In the genomic region with DNA sequence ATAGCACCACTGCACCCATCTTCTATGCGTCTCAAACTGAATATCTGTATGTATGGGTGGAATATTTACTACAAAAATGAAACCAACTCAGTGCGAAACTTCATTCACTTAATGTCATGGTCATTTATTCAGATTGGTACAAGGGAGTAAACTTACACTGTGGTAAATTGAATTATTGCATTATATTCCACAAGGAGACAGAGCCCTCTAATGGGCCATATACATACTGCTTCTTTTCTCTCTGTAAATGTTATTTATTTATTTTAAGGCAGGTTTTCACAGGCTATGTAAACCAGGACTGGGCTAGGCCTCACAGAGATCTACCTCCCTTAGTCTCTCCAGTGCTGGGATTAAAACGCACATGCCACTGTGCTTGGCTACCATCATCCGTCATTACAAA, we compare ENCODE assay signal across 23 mouse cellular contexts. TPM values are rescaled to one million over a fixed set of nuclear protein-coding genes. Genes with fewer than 3 reads are reported as not detected.
DNase-seq lines count a peak whose midpoint lies in the region; ATAC-seq and TF ChIP-seq lines count a peak whose summit lies in the region.
"Had no signal": no experiment of that assay in that cellular context is flagged by ENCODE, and none has a peak within 500 bp of the region (broad histone marks: within the 10 kb centered on the region; RNA-seq: fewer than 3 reads in every experiment).

No protein-coding gene starts in this region.

- peak; percentile 13 for TF ChIP-seq RAD21 in MEL (IDR thresholded peaks at IDR 0.05; ENCODE audit: low read depth, low read length)

- ATAC-seq in kidney, postnatal 0 days (replicated peaks; ENCODE audit: low FRiP score, low read depth): no peak
- ATAC-seq in midbrain, postnatal 0 days (ENCODE audit: low FRiP score): no peak
- ATAC-seq in midbrain, embryonic 14.5 days (ENCODE audit: low FRiP score, low TSS enrichment): no peak
- ATAC-seq in CD4-positive, CD25-positive, alpha-beta regulatory T cell, adult 4 months: no peak
- ATAC-seq: forebrain, embryonic 15.5 days had no signal

- H3K4me2 ChIP-seq in kidney, postnatal 0 days (ENCODE audit: low read length): no peak overlapping the region
- H3K4me2 ChIP-seq in midbrain, postnatal 0 days (ENCODE audit: low read depth, low read length, poor library complexity, severe bottlenecking): no peak overlapping the region
- no peak overlapping the region for H3K4me2 ChIP-seq in midbrain, embryonic 14.5 days (ENCODE audit: low read length)
- H3K4me2 ChIP-seq: embryonic facial prominence, embryonic 12.5 days; embryonic facial prominence, embryonic 15.5 days; forebrain, embryonic 12.5 days; forebrain, embryonic 15.5 days; heart, embryonic 11.5 days; hindbrain, embryonic 12.5 days; hindbrain, embryonic 15.5 days had no signal

- TF ChIP-seq CTCF in kidney, postnatal 0 days (IDR thresholded peaks at IDR 0.05; ENCODE audit: low read depth): peak; percentile 26; the same call in 1 of the 2 replicates
- TF ChIP-seq CTCF in midbrain, postnatal 0 days (IDR thresholded peaks at IDR 0.05): peak; percentile 30; the same call in 1 of the 2 replicates
- TF ChIP-seq CTCF in MEL (IDR thresholded peaks at IDR 0.05 in 2 of 3, conservative IDR thresholded peaks at IDR 0.05 in 1 of 3; ENCODE audit: control insufficient read depth in 1 of 3, insufficient read depth in 1 of 3, low read depth in 2 of 3, low read length in 3 of 3, poor library complexity in 1 of 3, severe bottlenecking in 1 of 3): no peak; a peak in 1 of 6 replicates

- 88% methylated on average over 4 of the region's 4 CpGs for WGBS in kidney, postnatal 0 days
- WGBS in midbrain, postnatal 0 days: 90% methylated on average over 4 of the region's 4 CpGs
- 94% methylated on average over 4 of the region's 4 CpGs for WGBS in midbrain, embryonic 14.5 days

- H3K36me3 ChIP-seq in kidney, postnatal 0 days (ENCODE audit: insufficient read depth, low read length): no peaks in the 10 kb centered on the region
- peaks cover 18% of the 10 kb centered on the region; the same call in 1 of the 2 replicates for H3K36me3 ChIP-seq in midbrain, postnatal 0 days (ENCODE audit: insufficient read depth, low read length)
- peaks cover 32% of the 10 kb centered on the region for H3K36me3 ChIP-seq in midbrain, embryonic 14.5 days (ENCODE audit: control insufficient read depth, insufficient read depth, low read length)
- peaks cover 0 to 5% of the 10 kb centered on the region in 2 experiments; a peak in 3 of 4 replicates for H3K36me3 ChIP-seq in MEL (ENCODE audit: control insufficient read depth in 1 of 2, insufficient read depth in 2 of 2, low read length in 2 of 2)

- TF ChIP-seq EP300 in MEL (IDR thresholded peaks at IDR 0.05; ENCODE audit: low read depth in 1 of 2, low read length in 2 of 2): no peak

- DNase-seq in kidney, postnatal 0 days (ENCODE audit: low spot score): no peak
- DNase-seq in kidney, postnatal 10 days: no peak
- no peak for DNase-seq in midbrain, postnatal 0 days (ENCODE audit: low spot score)
- no peak for DNase-seq in midbrain, embryonic 14.5 days
- no peak for DNase-seq in MEL (ENCODE audit: low read depth, low spot score)
- no peak for DNase-seq in lung, postnatal 36 days
- DNase-seq: adrenal gland, adult 2 months; adrenal gland, postnatal 14 days; cerebellum, adult 11 months; cerebellum, adult 2 months; cerebellum, adult 9-11 months; cerebellum, postnatal 25 days; gastrocnemius, adult 2 months; gastrocnemius, postnatal 14 days; heart, adult 11 months had no signal

- no peak overlapping the region for H3K9ac ChIP-seq in kidney, postnatal 0 days (ENCODE audit: low read depth, low read length)
- H3K9ac ChIP-seq in midbrain, postnatal 0 days (replicated peaks; ENCODE audit: low read length, poor library complexity, severe bottlenecking): no peak overlapping the region
- no peak overlapping the region for H3K9ac ChIP-seq in midbrain, embryonic 14.5 days (replicated peaks; ENCODE audit: low read length)
- no peak overlapping the region for H3K9ac ChIP-seq in MEL (ENCODE audit: control insufficient read depth, low read depth, low read length, poor library complexity, severe bottlenecking)
- H3K9ac ChIP-seq: embryonic facial prominence, embryonic 12.5 days; embryonic facial prominence, embryonic 15.5 days; forebrain, embryonic 12.5 days; forebrain, embryonic 15.5 days; hindbrain, embryonic 12.5 days; hindbrain, embryonic 15.5 days had no signal

- no peak for TF ChIP-seq POLR2A in MEL (IDR thresholded peaks at IDR 0.05; ENCODE audit: control insufficient read depth in 1 of 2, insufficient read depth in 1 of 2, low read depth in 1 of 2, low read length in 2 of 2, poor library complexity in 1 of 2)

- no peak overlapping the region for H3K4me3 ChIP-seq in kidney, postnatal 0 days (replicated peaks; ENCODE audit: low read depth, low read length)
- no peak overlapping the region for H3K4me3 ChIP-seq in midbrain, postnatal 0 days (ENCODE audit: low read depth, low read length)
- no peak overlapping the region for H3K4me3 ChIP-seq in midbrain, embryonic 14.5 days (replicated peaks; ENCODE audit: low read depth, low read length)
- H3K4me3 ChIP-seq in MEL (ENCODE audit: control insufficient read depth in 1 of 2, insufficient read depth in 1 of 2, low read depth in 2 of 2, low read length in 2 of 2): no peak overlapping the region
- H3K4me3 ChIP-seq: embryonic facial prominence, embryonic 12.5 days; embryonic facial prominence, embryonic 15.5 days; forebrain, embryonic 12.5 days; forebrain, embryonic 15.5 days; gastrocnemius, adult 2 months; hindbrain, embryonic 12.5 days; hindbrain, embryonic 15.5 days had no signal

- H3K4me1 ChIP-seq in kidney, postnatal 0 days (replicated peaks; ENCODE audit: insufficient read depth, low read length): no peaks in the 10 kb centered on the region
- H3K4me1 ChIP-seq in midbrain, postnatal 0 days (ENCODE audit: insufficient read depth, low read length): no peaks in the 10 kb centered on the region
- H3K4me1 ChIP-seq in midbrain, embryonic 14.5 days (ENCODE audit: control insufficient read depth, insufficient read depth, low read length): peaks cover 10% of the 10 kb centered on the region
- peaks cover 0 to 3% of the 10 kb centered on the region in 2 experiments; a peak in 1 of 4 replicates for H3K4me1 ChIP-seq in MEL (ENCODE audit: control insufficient read depth in 1 of 2, insufficient read depth in 2 of 2, low read length in 2 of 2)
- H3K4me1 ChIP-seq: embryonic facial prominence, embryonic 12.5 days had no signal

- H3K9me3 ChIP-seq in kidney, postnatal 0 days (replicated peaks; ENCODE audit: low read length): no peaks in the 10 kb centered on the region
- no peaks in the 10 kb centered on the region for H3K9me3 ChIP-seq in midbrain, postnatal 0 days (ENCODE audit: low read length)
- H3K9me3 ChIP-seq in midbrain, embryonic 14.5 days (ENCODE audit: control insufficient read depth, low read length): no peaks in the 10 kb centered on the region
- H3K9me3 ChIP-seq in MEL (replicated peaks; ENCODE audit: insufficient read depth, low read length): no peaks in the 10 kb centered on the region
- H3K9me3 ChIP-seq: embryonic facial prominence, embryonic 12.5 days; embryonic facial prominence, embryonic 15.5 days; forebrain, embryonic 12.5 days; forebrain, embryonic 15.5 days; hindbrain, embryonic 12.5 days; hindbrain, embryonic 15.5 days had no signal

- H3K79me2 ChIP-seq in MEL (ENCODE audit: control insufficient read depth, insufficient read depth, low read length, poor library complexity): no peaks in the 10 kb centered on the region; the same call in 1 of the 2 replicates

- no peaks in the 10 kb centered on the region for H3K27me3 ChIP-seq in kidney, postnatal 0 days (ENCODE audit: insufficient read depth, low read length)
- no peaks in the 10 kb centered on the region for H3K27me3 ChIP-seq in midbrain, postnatal 0 days (ENCODE audit: insufficient read depth, low read length)
- H3K27me3 ChIP-seq in midbrain, embryonic 14.5 days (ENCODE audit: control insufficient read depth, insufficient read depth, low read length): no peaks in the 10 kb centered on the region
- no peaks in the 10 kb centered on the region for H3K27me3 ChIP-seq in MEL (ENCODE audit: control insufficient read depth in 1 of 2, insufficient read depth in 2 of 2, low read length in 2 of 2)
- H3K27me3 ChIP-seq: embryonic facial prominence, embryonic 12.5 days; embryonic facial prominence, embryonic 15.5 days; forebrain, embryonic 12.5 days; forebrain, embryonic 15.5 days; hindbrain, embryonic 12.5 days; hindbrain, embryonic 15.5 days had no signal

- no peak overlapping the region for H3K27ac ChIP-seq in kidney, postnatal 0 days
- no peak overlapping the region for H3K27ac ChIP-seq in midbrain, postnatal 0 days (ENCODE audit: low read depth, low read length)
- H3K27ac ChIP-seq in midbrain, embryonic 14.5 days (replicated peaks; ENCODE audit: low read depth, low read length): no peak overlapping the region
- no peak overlapping the region for H3K27ac ChIP-seq in MEL (ENCODE audit: control insufficient read depth, low read depth, low read length)
- H3K27ac ChIP-seq: embryonic facial prominence, embryonic 12.5 days; embryonic facial prominence, embryonic 15.5 days; forebrain, embryonic 12.5 days; forebrain, embryonic 15.5 days; gastrocnemius, adult 2 months; hindbrain, embryonic 12.5 days; hindbrain, embryonic 15.5 days had no signal

RNA-seq across cellular contexts. Expression of gene Zfp786, which starts 3.2 kb away (rescaled TPM):
- 1.9 and 2.1 TPM in 2 replicates for polyA plus RNA-seq in kidney, postnatal 0 days (2015; fragmentation: Nextera tagmentation; extraction: Ambion mirVana)
- 16.8 and 18.1 TPM in 2 replicates for total RNA-seq in midbrain, postnatal 0 days (2014; rRNA removed)
- 6.5 and 7.7 TPM in 2 replicates for polyA plus RNA-seq in midbrain, postnatal 0 days (2015; fragmentation: Nextera tagmentation; extraction: Ambion mirVana)
- polyA plus RNA-seq in midbrain, embryonic 14.5 days (2014; fragmentation: Nextera tagmentation; extraction: Ambion mirVana): 15.0 and 16.0 TPM in 2 replicates
- 1.2 and 2.0 TPM in 2 replicates for total RNA-seq in MEL (2012; rRNA removed)
- 1 to 10 TPM in 1 of 2 experiments, not detected in 1; 1.3 TPM for polyA plus RNA-seq in MEL (2012; ENCODE audit: insufficient read depth in 1 of 2, insufficient read length in 2 of 2, low read depth in 1 of 2, low replicate concordance in 2 of 2, missing spikeins in 1 of 2)
- not detected for polyA plus RNA-seq in CD4-positive, CD25-positive, alpha-beta regulatory T cell, adult 4 months (2017; shearing (Covaris generic))

RNA-seq across cellular contexts. Expression of gene Zfp398, which starts 8.0 kb away (rescaled TPM):
- polyA plus RNA-seq in kidney, postnatal 0 days (2015; fragmentation: Nextera tagmentation; extraction: Ambion mirVana): 6.7 TPM in 2 replicates
- total RNA-seq in midbrain, postnatal 0 days (2014; rRNA removed): 30.6 and 32.1 TPM in 2 replicates
- 11.9 and 14.3 TPM in 2 replicates for polyA plus RNA-seq in midbrain, postnatal 0 days (2015; fragmentation: Nextera tagmentation; extraction: Ambion mirVana)
- polyA plus RNA-seq in midbrain, embryonic 14.5 days (2014; fragmentation: Nextera tagmentation; extraction: Ambion mirVana): 18.7 and 20.4 TPM in 2 replicates
- 4.2 and 4.7 TPM in 2 replicates for total RNA-seq in MEL (2012; rRNA removed)
- 1 to 10 TPM in 1 of 2 experiments, not detected in 1; 9.5 TPM for polyA plus RNA-seq in MEL (2012; ENCODE audit: insufficient read depth in 1 of 2, insufficient read length in 2 of 2, low read depth in 1 of 2, low replicate concordance in 2 of 2, missing spikeins in 1 of 2)
- 10 to 100 TPM; 13.8 to 14.0 TPM for polyA plus RNA-seq in CD4-positive, CD25-positive, alpha-beta regulatory T cell, adult 4 months (2017; shearing (Covaris generic))

RNA-seq across cellular contexts. Expression of gene Pdia4, which starts 14.2 kb away (rescaled TPM):
- polyA plus RNA-seq in kidney, postnatal 0 days (2015; fragmentation: Nextera tagmentation; extraction: Ambion mirVana): 209 and 245 TPM in 2 replicates
- total RNA-seq in midbrain, postnatal 0 days (2014; rRNA removed): 92.7 and 94.7 TPM in 2 replicates
- 72.6 and 81.6 TPM in 2 replicates for polyA plus RNA-seq in midbrain, postnatal 0 days (2015; fragmentation: Nextera tagmentation; extraction: Ambion mirVana)
- polyA plus RNA-seq in midbrain, embryonic 14.5 days (2014; fragmentation: Nextera tagmentation; extraction: Ambion mirVana): 107 and 148 TPM in 2 replicates
- 95.0 and 112 TPM in 2 replicates for total RNA-seq in MEL (2012; rRNA removed)
- polyA plus RNA-seq in MEL (2012; ENCODE audit: insufficient read depth in 1 of 2, insufficient read length in 2 of 2, low read depth in 1 of 2, low replicate concordance in 2 of 2, missing spikeins in 1 of 2): 10 to 100 TPM in 1 of 2 experiments, not detected in 1; 91.4 TPM
- 100 to 1,000 TPM; 161 to 186 TPM for polyA plus RNA-seq in CD4-positive, CD25-positive, alpha-beta regulatory T cell, adult 4 months (2017; shearing (Covaris generic))

RNA-seq across cellular contexts. Expression of gene Zfp282, which starts 49.5 kb away (rescaled TPM):
- 12.4 and 12.5 TPM in 2 replicates for polyA plus RNA-seq in kidney, postnatal 0 days (2015; fragmentation: Nextera tagmentation; extraction: Ambion mirVana)
- 42.9 and 50.3 TPM in 2 replicates for total RNA-seq in midbrain, postnatal 0 days (2014; rRNA removed)
- polyA plus RNA-seq in midbrain, postnatal 0 days (2015; fragmentation: Nextera tagmentation; extraction: Ambion mirVana): 15.9 and 17.2 TPM in 2 replicates
- 18.4 and 19.7 TPM in 2 replicates for polyA plus RNA-seq in midbrain, embryonic 14.5 days (2014; fragmentation: Nextera tagmentation; extraction: Ambion mirVana)
- 8.2 and 8.5 TPM in 2 replicates for total RNA-seq in MEL (2012; rRNA removed)
- 10 to 100 TPM in 1 of 2 experiments, not detected in 1; 13.8 TPM for polyA plus RNA-seq in MEL (2012; ENCODE audit: insufficient read depth in 1 of 2, insufficient read length in 2 of 2, low read depth in 1 of 2, low replicate concordance in 2 of 2, missing spikeins in 1 of 2)
- 1 to 10 TPM; 2.5 to 3.2 TPM for polyA plus RNA-seq in CD4-positive, CD25-positive, alpha-beta regulatory T cell, adult 4 months (2017; shearing (Covaris generic))

Comparison
In these comparisons a context has a peak if more than half of its experiments do, and no peak if none do; other contexts are left out.
1. CTCF ChIP-seq: peak in kidney, postnatal 0 days (single experiment) and midbrain, postnatal 0 days (single experiment); none in MEL (0 of 3).